Mouse (Mus musculus): Measurements from ENCODE around the gene Ube2d3. TPM values are rescaled to one million over a fixed set of nuclear protein-coding genes. Genes with fewer than 3 reads are reported as not detected.

The Ube2d3 gene
- total RNA-seq (2023) = 514 TPM

GRCm38 (mm10) chr3:135437758-135438495 lies at the start of gene Ube2d3:
Gene Ube2d3 (plus strand): TSS chr3:135438149.

GRCm38 (mm10) chr3:135423608-135424212 lies 14.2 kb upstream of the Ube2d3 start, which contains the start of gene Cisd2:
Gene Cisd2 (minus strand): TSS chr3:135423925.

GRCm38 (mm10) chr3:135485128-135485899 lies 47.4 kb downstream of the Ube2d3 start, which contains the start of gene Manba:
Gene Manba (plus strand): TSS chr3:135485611.

Other genes with a start within 250 kb of the Ube2d3 start
- 0.92 TPM for gene Cenpe, start 225.6 kb upstream of the Ube2d3 start, total RNA-seq (2023)
- gene Bdh2, start 156.9 kb upstream of the Ube2d3 start, total RNA-seq (2023) = not detected
- 0.71 TPM for gene Slc9b2, start 130.4 kb upstream of the Ube2d3 start, total RNA-seq (2023)
- gene Slc9b1, start 90.1 kb upstream of the Ube2d3 start, total RNA-seq (2023) = not detected
- gene Cisd2, start 14.2 kb upstream of the Ube2d3 start, total RNA-seq (2023) = 54.0 TPM
- 18.7 TPM for gene Manba, start 47.5 kb downstream of the Ube2d3 start, total RNA-seq (2023)

Measured in CD4-positive naive resting alpha-beta T cell, adult 57 days (primary cell).